Comparison of ENCODE assay signal across 8 mouse cellular contexts in genomic region chr11:114676896-114677530, GRCm38 (mm10). TPM values are rescaled to one million over a fixed set of nuclear protein-coding genes. Genes with fewer than 3 reads are reported as not detected.
DNase-seq lines count a peak whose midpoint lies in the region; ATAC-seq and TF ChIP-seq lines count a peak whose summit lies in the region.

No protein-coding gene starts in this region.

- H3K36me3 ChIP-seq in kidney, postnatal 0 days (ENCODE audit: insufficient read depth, low read length), result peaks cover 16% of the 10 kb centered on the region
- H3K36me3 ChIP-seq in embryonic facial prominence, embryonic 14.5 days (ENCODE audit: control insufficient read depth, insufficient read depth, low read length), result peaks cover 22% of the 10 kb centered on the region
- peaks cover 25% of the 10 kb centered on the region for H3K36me3 ChIP-seq in hindbrain, embryonic 14.5 days (replicated peaks; ENCODE audit: control insufficient read depth, insufficient read depth)
- H3K36me3 ChIP-seq in midbrain, embryonic 15.5 days (replicated peaks), result peaks cover 15% of the 10 kb centered on the region

- 48% methylated on average over 9 of the region's 9 CpGs for WGBS in kidney, postnatal 0 days
- WGBS in embryonic facial prominence, embryonic 14.5 days, result 57% methylated on average over 3 of the region's 9 CpGs
- 52% methylated on average over 7 of the region's 9 CpGs for WGBS in hindbrain, embryonic 14.5 days
- WGBS in midbrain, embryonic 15.5 days, result 40% methylated on average over 9 of the region's 9 CpGs

- H3K9me3 ChIP-seq in kidney, postnatal 0 days (replicated peaks; ENCODE audit: low read length), result no peaks in the 10 kb centered on the region
- H3K9me3 ChIP-seq in embryonic facial prominence, embryonic 14.5 days (ENCODE audit: control insufficient read depth, low read length), result no peaks in the 10 kb centered on the region
- H3K9me3 ChIP-seq in hindbrain, embryonic 14.5 days (ENCODE audit: control insufficient read depth, low read length), result no peaks in the 10 kb centered on the region
- no peaks in the 10 kb centered on the region for H3K9me3 ChIP-seq in midbrain, embryonic 15.5 days

- no peak for ATAC-seq in kidney, postnatal 0 days (replicated peaks; ENCODE audit: low FRiP score, low read depth)
- 0 out of 2 replicates have a peak, but pooled peaks have one; percentile 1 for ATAC-seq in embryonic facial prominence, embryonic 14.5 days (ENCODE audit: low read depth)
- no peak for ATAC-seq in hindbrain, embryonic 14.5 days (ENCODE audit: low FRiP score)
- no peak for ATAC-seq in midbrain, embryonic 15.5 days (replicated peaks)

- H3K27ac ChIP-seq in kidney, postnatal 0 days, result no peak overlapping the region
- 0 out of 2 replicates have a peak overlapping the region, but pooled peaks have one; percentile 12 for H3K27ac ChIP-seq in embryonic facial prominence, embryonic 14.5 days (replicated peaks; ENCODE audit: low read depth, low read length)
- H3K27ac ChIP-seq in hindbrain, embryonic 14.5 days, result no peak overlapping the region; the same call in 1 of the 2 replicates
- H3K27ac ChIP-seq in midbrain, embryonic 15.5 days, result no peak overlapping the region

- H3K4me3 ChIP-seq in kidney, postnatal 0 days (replicated peaks; ENCODE audit: low read depth, low read length), result 0 out of 2 replicates have a peak overlapping the region, but pooled peaks have one; percentile 59
- peak overlapping the region; percentile 72 for H3K4me3 ChIP-seq in embryonic facial prominence, embryonic 14.5 days (ENCODE audit: low read depth, low read length)
- H3K4me3 ChIP-seq in hindbrain, embryonic 14.5 days (replicated peaks; ENCODE audit: low read length), result peak overlapping the region; percentile 45
- peak overlapping the region; percentile 45; the same call in 1 of the 2 replicates for H3K4me3 ChIP-seq in midbrain, embryonic 15.5 days

- no peak for TF ChIP-seq CTCF in kidney, postnatal 0 days (IDR thresholded peaks at IDR 0.05; ENCODE audit: low read depth)

- no peaks in the 10 kb centered on the region for H3K27me3 ChIP-seq in kidney, postnatal 0 days (ENCODE audit: insufficient read depth, low read length)
- H3K27me3 ChIP-seq in embryonic facial prominence, embryonic 14.5 days (replicated peaks; ENCODE audit: control insufficient read depth, insufficient read depth, low read length), result no peaks in the 10 kb centered on the region
- peaks cover 9% of the 10 kb centered on the region; the same call in 1 of the 2 replicates for H3K27me3 ChIP-seq in hindbrain, embryonic 14.5 days (ENCODE audit: control insufficient read depth, insufficient read depth, low read length)
- H3K27me3 ChIP-seq in midbrain, embryonic 15.5 days (replicated peaks), result peaks cover 5% of the 10 kb centered on the region; the same call in 1 of the 2 replicates

- no peak overlapping the region for H3K9ac ChIP-seq in kidney, postnatal 0 days (ENCODE audit: low read depth, low read length)
- H3K9ac ChIP-seq in embryonic facial prominence, embryonic 14.5 days (ENCODE audit: low read depth, low read length), result peak overlapping the region; percentile 78
- peak overlapping the region; percentile 71; the same call in 1 of the 2 replicates for H3K9ac ChIP-seq in hindbrain, embryonic 14.5 days
- H3K9ac ChIP-seq in midbrain, embryonic 15.5 days, result no peak overlapping the region

- DNase-seq in kidney, postnatal 0 days (ENCODE audit: low spot score), result no peak
- DNase-seq in kidney, adult 11 months, result no peak
- peak; percentile 81 for DNase-seq in embryonic facial prominence, embryonic 14.5 days (ENCODE audit: low spot score)
- DNase-seq in hindbrain, embryonic 14.5 days (ENCODE audit: low spot score), result no peak
- DNase-seq in thymus, postnatal 4 days, result no peak
- no peak for DNase-seq in layer of hippocampus, adult 8-10 months (ENCODE audit: low spot score in 2 of 2)
- no peak for DNase-seq in lung, postnatal 4 days

- H3K4me1 ChIP-seq in kidney, postnatal 0 days (replicated peaks; ENCODE audit: insufficient read depth, low read length), result peaks cover 23% of the 10 kb centered on the region
- peaks cover 19% of the 10 kb centered on the region for H3K4me1 ChIP-seq in embryonic facial prominence, embryonic 14.5 days (ENCODE audit: control insufficient read depth, insufficient read depth, low read length)
- peaks cover 23% of the 10 kb centered on the region for H3K4me1 ChIP-seq in hindbrain, embryonic 14.5 days (replicated peaks; ENCODE audit: control insufficient read depth, insufficient read depth, low read length)
- peaks cover 21% of the 10 kb centered on the region for H3K4me1 ChIP-seq in midbrain, embryonic 15.5 days

- peak overlapping the region; percentile 92 for H3K4me2 ChIP-seq in kidney, postnatal 0 days (ENCODE audit: low read length)
- H3K4me2 ChIP-seq in embryonic facial prominence, embryonic 14.5 days (ENCODE audit: low read depth, low read length), result peak overlapping the region; percentile 96
- H3K4me2 ChIP-seq in hindbrain, embryonic 14.5 days (replicated peaks), result peak overlapping the region; percentile 84
- peak overlapping the region; percentile 73 for H3K4me2 ChIP-seq in midbrain, embryonic 15.5 days

RNA-seq across cellular contexts. Expression of gene Ttyh2, which starts 1.8 kb away (rescaled TPM):
- polyA plus RNA-seq in kidney, postnatal 0 days (2015; fragmentation: Nextera tagmentation; extraction: Ambion mirVana), result 22.6 and 25.3 TPM in 2 replicates
- polyA plus RNA-seq in embryonic facial prominence, embryonic 14.5 days (2014; fragmentation: Nextera tagmentation; extraction: Ambion mirVana), result 37.7 and 41.1 TPM in 2 replicates
- polyA plus RNA-seq in hindbrain, embryonic 14.5 days (2014; fragmentation: Nextera tagmentation; extraction: Ambion mirVana), result 32.0 and 35.1 TPM in 2 replicates
- polyA plus RNA-seq in midbrain, embryonic 15.5 days (2015; fragmentation: Nextera tagmentation; extraction: Ambion mirVana), result 29.4 and 32.3 TPM in 2 replicates
- 10 to 100 TPM; 29.9 to 38.8 (median 36.2) TPM for total RNA-seq in layer of hippocampus, adult 8-10 months (2022)

RNA-seq across cellular contexts. Expression of gene Rpl38, which starts 8.7 kb away (rescaled TPM):
- polyA plus RNA-seq in kidney, postnatal 0 days (2015; fragmentation: Nextera tagmentation; extraction: Ambion mirVana), result 1,186 and 1,429 TPM in 2 replicates
- 1,079 and 1,191 TPM in 2 replicates for polyA plus RNA-seq in embryonic facial prominence, embryonic 14.5 days (2014; fragmentation: Nextera tagmentation; extraction: Ambion mirVana)
- 694 and 869 TPM in 2 replicates for polyA plus RNA-seq in hindbrain, embryonic 14.5 days (2014; fragmentation: Nextera tagmentation; extraction: Ambion mirVana)
- 628 and 640 TPM in 2 replicates for polyA plus RNA-seq in midbrain, embryonic 15.5 days (2015; fragmentation: Nextera tagmentation; extraction: Ambion mirVana)
- total RNA-seq in layer of hippocampus, adult 8-10 months (2022), result 1,000 to 10,000 TPM in 2 of 4 experiments, 100 to 1,000 TPM in 2; 690 to 1,011 (median 866) TPM

RNA-seq across cellular contexts. Expression of gene Dnaic2, which starts 50.2 kb away (rescaled TPM):
- polyA plus RNA-seq in kidney, postnatal 0 days (2015; fragmentation: Nextera tagmentation; extraction: Ambion mirVana), result 0.32 and 0.43 TPM in 2 replicates
- polyA plus RNA-seq in embryonic facial prominence, embryonic 14.5 days (2014; fragmentation: Nextera tagmentation; extraction: Ambion mirVana), result 2.2 and 4.6 TPM in 2 replicates
- polyA plus RNA-seq in hindbrain, embryonic 14.5 days (2014; fragmentation: Nextera tagmentation; extraction: Ambion mirVana), result 1.9 and 2.5 TPM in 2 replicates
- 3.0 and 3.4 TPM in 2 replicates for polyA plus RNA-seq in midbrain, embryonic 15.5 days (2015; fragmentation: Nextera tagmentation; extraction: Ambion mirVana)
- total RNA-seq in layer of hippocampus, adult 8-10 months (2022), result 1 to 10 TPM; 1.9 to 2.6 (median 2.2) TPM

Comparison
In these comparisons a context has a peak if more than half of its experiments do, and no peak if none do; other contexts are left out.
1. H3K9ac ChIP-seq: peak in embryonic facial prominence, embryonic 14.5 days (single experiment) and hindbrain, embryonic 14.5 days (single experiment); none in kidney, postnatal 0 days (single experiment) and midbrain, embryonic 15.5 days (single experiment).
2. Peak in every context shown above with its lines, with median percentiles within 50 percentile points of each other: H3K4me2 ChIP-seq and H3K4me3 ChIP-seq.